Comparison of ENCODE assay signal across 13 mouse cellular contexts in genomic region chr9:66922076-66922475, GRCm38 (mm10). TPM values are rescaled to one million over a fixed set of nuclear protein-coding genes. Genes with fewer than 3 reads are reported as not detected.
DNase-seq lines count a peak whose midpoint lies in the region; ATAC-seq and TF ChIP-seq lines count a peak whose summit lies in the region.
"Had no signal": no experiment of that assay in that cellular context is flagged by ENCODE, and none has a peak within 500 bp of the region (broad histone marks: within the 10 kb centered on the region; RNA-seq: fewer than 3 reads in every experiment).

No protein-coding gene starts in this region.

- TF ChIP-seq CTCF in liver, embryonic 14.5 days (IDR thresholded peaks at IDR 0.05; ENCODE audit: low read depth) = peak; percentile 58

- H3K9ac ChIP-seq in liver, embryonic 14.5 days (replicated peaks) = no peak overlapping the region
- H3K9ac ChIP-seq: embryonic facial prominence, embryonic 15.5 days; limb, embryonic 12.5 days had no signal

- H3K27ac ChIP-seq in liver, embryonic 14.5 days = no peak overlapping the region
- H3K27ac ChIP-seq: embryonic facial prominence, embryonic 15.5 days; limb, embryonic 12.5 days had no signal

- no peaks in the 10 kb centered on the region; the same call in 1 of the 2 replicates for H3K36me3 ChIP-seq in liver, embryonic 14.5 days (replicated peaks; ENCODE audit: control insufficient read depth, insufficient read depth, low read depth)
- H3K36me3 ChIP-seq: embryonic facial prominence, embryonic 15.5 days; limb, embryonic 12.5 days had no signal

- no peak overlapping the region for H3K4me3 ChIP-seq in liver, embryonic 14.5 days (ENCODE audit: insufficient read depth in 1 of 2, low read depth in 2 of 2, low read length in 2 of 2)
- H3K4me3 ChIP-seq: embryonic facial prominence, embryonic 15.5 days; limb, embryonic 12.5 days had no signal

- H3K4me2 ChIP-seq in liver, embryonic 14.5 days (ENCODE audit: low read depth) = no peak overlapping the region
- H3K4me2 ChIP-seq: embryonic facial prominence, embryonic 15.5 days; limb, embryonic 12.5 days had no signal

- H3K4me1 ChIP-seq in liver, embryonic 14.5 days (replicated peaks; ENCODE audit: control insufficient read depth in 2 of 2, insufficient read depth in 2 of 2, low read length in 1 of 2) = peaks cover 14 to 17% of the 10 kb centered on the region in 2 experiments

- no peak for TF ChIP-seq EP300 in liver, embryonic 14.5 days (IDR thresholded peaks at IDR 0.05; ENCODE audit: low read depth)

- peak; percentile 34 to 43 for DNase-seq in cerebellum, postnatal 10 days
- DNase-seq in cerebellum, adult 18-20 months = no peak
- DNase-seq in liver, embryonic 14.5 days (ENCODE audit: low read depth in 3 of 3, low spot score in 3 of 3) = no peak
- DNase-seq in liver (no peak), 416B (ENCODE audit: low read depth) (peak; percentile 27)
- DNase-seq in T-cell, adult 2 months (ENCODE audit: low spot score) = peak; percentile 43
- no peak for DNase-seq in frontal cortex, adult 2 months (ENCODE audit: extremely low spot score in 1 of 2, low spot score in 1 of 2)
- no peak for DNase-seq in layer of hippocampus, adult 8-10 months (ENCODE audit: low spot score in 2 of 2)
- DNase-seq: heart, adult 18-20 months; layer of hippocampus, adult 9-11 months had no signal

- ATAC-seq in liver, embryonic 14.5 days (ENCODE audit: insufficient read depth) = no peak
- ATAC-seq: activated CD4-positive, CD25-positive, alpha-beta regulatory T cell, adult 4 months had no signal

- H3K9me3 ChIP-seq in liver, embryonic 14.5 days (ENCODE audit: control insufficient read depth, low read length) = no peaks in the 10 kb centered on the region
- H3K9me3 ChIP-seq: embryonic facial prominence, embryonic 15.5 days; limb, embryonic 12.5 days had no signal

- H3K27me3 ChIP-seq in liver, embryonic 14.5 days (ENCODE audit: control insufficient read depth, insufficient read depth, low read length) = no peaks in the 10 kb centered on the region
- H3K27me3 ChIP-seq: embryonic facial prominence, embryonic 15.5 days; limb, embryonic 12.5 days had no signal

- 85% methylated on average over 1 of the region's 1 CpGs for WGBS in liver, embryonic 14.5 days (ENCODE audit: insufficient replicate concordance)

RNA-seq across cellular contexts. Expression of gene Rab8b, which starts 2.6 kb away (rescaled TPM):
- polyA plus RNA-seq in liver, embryonic 14.5 days (2012; rRNA removed) = 15.1 and 20.6 TPM in 2 replicates
- polyA plus RNA-seq in liver, embryonic 14.5 days (2014; fragmentation: Nextera tagmentation; extraction: Ambion mirVana) = 17.9 and 18.3 TPM in 2 replicates
- 17.8 and 19.4 TPM in 2 replicates for polyA plus RNA-seq in frontal cortex, adult 2 months (2012; rRNA removed)
- 10 to 100 TPM; 37.9 to 58.3 (median 47.4) TPM for total RNA-seq in layer of hippocampus, adult 8-10 months (2022)

RNA-seq across cellular contexts. Expression of gene Rps27l, which starts 23.8 kb away (rescaled TPM):
- polyA plus RNA-seq in liver, embryonic 14.5 days (2012; rRNA removed) = 176 and 238 TPM in 2 replicates
- 612 and 652 TPM in 2 replicates for polyA plus RNA-seq in liver, embryonic 14.5 days (2014; fragmentation: Nextera tagmentation; extraction: Ambion mirVana)
- polyA plus RNA-seq in frontal cortex, adult 2 months (2012; rRNA removed) = 54.6 and 58.6 TPM in 2 replicates
- total RNA-seq in layer of hippocampus, adult 8-10 months (2022) = 10 to 100 TPM; 38.7 to 48.0 (median 44.1) TPM

RNA-seq across cellular contexts. Expression of gene Lactb, which starts 53.2 kb away (rescaled TPM):
- polyA plus RNA-seq in liver, embryonic 14.5 days (2012; rRNA removed) = 3.8 and 5.6 TPM in 2 replicates
- polyA plus RNA-seq in liver, embryonic 14.5 days (2014; fragmentation: Nextera tagmentation; extraction: Ambion mirVana) = 6.8 and 7.7 TPM in 2 replicates
- 20.4 and 21.0 TPM in 2 replicates for polyA plus RNA-seq in frontal cortex, adult 2 months (2012; rRNA removed)
- 10 to 100 TPM; 13.8 to 17.4 (median 16.6) TPM for total RNA-seq in layer of hippocampus, adult 8-10 months (2022)

Comparison
In these comparisons a context has a peak if more than half of its experiments do, and no peak if none do; other contexts are left out.
1. DNase-seq: peak in cerebellum, postnatal 10 days (2 of 2), 416B (single experiment) and T-cell, adult 2 months (single experiment); none in cerebellum, adult 18-20 months (0 of 2), liver, embryonic 14.5 days (0 of 3), liver (single experiment), frontal cortex, adult 2 months (0 of 2) and layer of hippocampus, adult 8-10 months (0 of 2).